Mouse (Mus musculus): ENCODE results near the gene Gm7029. TPM values are rescaled to one million over a fixed set of nuclear protein-coding genes. Genes with fewer than 3 reads are reported as not detected.

The Gm7029 gene
- polyA plus RNA-seq, 1 experiment from 2014 or later: not detected

DNA sequence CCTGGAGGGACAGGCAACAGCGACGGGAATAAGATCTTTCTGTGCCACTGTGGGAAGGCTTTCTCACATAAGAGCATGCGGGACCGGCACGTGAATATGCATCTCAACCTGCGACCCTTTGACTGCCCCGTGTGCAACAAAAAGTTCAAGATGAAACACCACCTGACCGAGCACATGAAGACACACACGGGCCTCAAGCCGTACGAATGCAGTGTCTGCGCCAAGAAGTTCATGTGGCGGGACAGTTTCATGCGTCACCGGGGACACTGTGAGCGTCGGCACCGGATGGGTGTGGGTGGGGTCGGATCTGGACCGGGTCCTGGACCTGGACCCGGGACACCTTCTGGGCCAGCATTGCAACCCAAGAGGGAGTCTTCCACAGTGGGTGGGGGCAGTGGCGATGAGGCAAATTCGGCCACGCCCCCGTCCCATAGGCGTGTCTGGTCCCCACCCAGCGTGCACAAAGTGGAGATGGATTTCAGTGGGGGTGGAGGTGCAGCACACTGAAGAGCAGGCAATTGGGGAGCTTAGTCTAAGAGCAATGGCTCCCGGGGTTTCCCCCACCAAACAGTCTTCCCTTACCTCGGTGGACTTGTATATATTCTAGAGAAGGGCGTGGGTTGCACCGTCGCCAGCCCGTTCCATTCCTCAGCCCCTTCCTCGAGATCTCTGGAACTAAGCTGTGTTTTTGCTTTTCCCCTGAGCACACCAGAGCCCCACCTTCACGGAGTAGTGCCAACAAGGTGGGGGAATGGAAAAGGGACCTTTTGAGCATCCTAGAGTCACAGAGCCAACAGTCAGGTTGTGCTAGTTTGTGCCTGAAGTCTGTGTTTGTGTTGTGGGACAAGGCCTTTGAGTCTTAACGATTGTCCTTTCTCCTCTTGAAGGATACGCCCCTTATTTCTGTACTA lies 44.9 kb downstream of the Gm7029 start:
- peaks cover 71% of the 10 kb centered on the region for H3K4me1 ChIP-seq
- peak overlapping the region; percentile 76 for H3K4me3 ChIP-seq
- peaks cover 15% of the 10 kb centered on the region for H3K27me3 ChIP-seq (ENCODE audit: poor library complexity, severe bottlenecking)
- no peaks in the 10 kb centered on the region; the same call in 1 of the 2 replicates for H3K9me3 ChIP-seq
- peaks cover 36% of the 10 kb centered on the region for H3K36me3 ChIP-seq (replicated peaks)
- DNase-seq (ENCODE audit: extremely low spot score, low spot score): no peak
- 59% methylated on average over 37 of the region's 37 CpGs for WGBS
- H3K27ac ChIP-seq: no peak overlapping the region

DNA sequence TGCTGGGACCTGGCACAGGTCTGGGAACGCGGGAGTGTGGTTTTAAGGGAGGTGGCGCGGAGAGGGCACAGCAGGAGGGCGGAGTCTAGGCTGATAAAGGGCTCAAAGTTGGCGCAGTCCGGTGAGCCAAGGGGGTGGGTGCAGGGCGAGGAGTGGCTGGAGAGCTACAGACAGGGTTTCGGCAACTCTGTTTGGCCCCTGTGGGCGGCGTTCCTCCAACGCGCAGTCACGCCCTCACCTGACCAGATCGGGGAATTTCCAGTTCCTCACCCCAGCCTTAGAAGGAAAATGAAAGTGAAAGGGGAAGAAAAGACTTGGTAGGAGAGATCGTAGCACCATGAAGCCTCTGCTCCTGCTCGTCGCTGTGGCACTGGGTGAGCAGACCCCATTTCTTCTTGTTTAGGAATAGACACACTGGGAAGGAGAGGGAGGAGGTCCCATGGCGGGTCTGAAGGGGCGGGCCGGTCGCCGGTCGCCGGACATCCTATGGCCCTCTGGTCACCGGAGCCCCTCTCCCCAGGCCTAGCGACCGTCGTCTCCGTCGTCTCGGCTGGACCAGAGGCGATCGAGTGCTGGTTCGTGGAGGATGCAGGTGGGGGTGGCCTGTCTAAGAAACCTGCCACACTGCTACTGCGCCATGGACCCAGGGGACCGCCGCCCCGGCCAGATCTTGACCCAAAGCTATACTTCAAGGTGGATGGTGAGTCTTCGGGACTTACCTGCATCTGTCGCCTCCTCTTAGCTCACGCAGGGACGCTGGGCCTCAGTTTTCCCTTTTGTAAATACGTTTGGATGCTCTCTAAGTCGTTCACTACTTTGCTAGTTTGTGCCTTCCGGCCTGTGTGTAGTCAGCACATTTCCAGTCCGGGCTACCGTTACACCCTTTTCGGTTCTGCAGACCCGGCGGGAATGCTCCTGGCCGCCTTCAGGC lies 46.0 kb downstream of the Gm7029 start:
- WGBS: under 1% methylated on average over 52 of the region's 52 CpGs
- peak overlapping the region; percentile 83 for H3K27ac ChIP-seq
- H3K36me3 ChIP-seq (replicated peaks): peaks cover 25% of the 10 kb centered on the region
- peak overlapping the region; percentile 76 for H3K4me3 ChIP-seq
- peaks cover 62% of the 10 kb centered on the region for H3K4me1 ChIP-seq
- DNase-seq (ENCODE audit: extremely low spot score, low spot score): peak; percentile 44
- peaks cover 15% of the 10 kb centered on the region for H3K27me3 ChIP-seq (ENCODE audit: poor library complexity, severe bottlenecking)
- no peaks in the 10 kb centered on the region; the same call in 1 of the 2 replicates for H3K9me3 ChIP-seq

- WGBS: under 1% methylated on average over 36 of the region's 36 CpGs
- H3K27me3 ChIP-seq (ENCODE audit: poor library complexity, severe bottlenecking): peaks cover 15% of the 10 kb centered on the region
- peaks cover 55% of the 10 kb centered on the region for H3K4me1 ChIP-seq
- H3K4me3 ChIP-seq: peak overlapping the region; percentile 76
- peaks cover 26% of the 10 kb centered on the region for H3K36me3 ChIP-seq (replicated peaks)
- H3K9me3 ChIP-seq: no peaks in the 10 kb centered on the region; the same call in 1 of the 2 replicates
- H3K27ac ChIP-seq: peak overlapping the region; percentile 83
- peak; percentile 85 for DNase-seq (ENCODE audit: extremely low spot score, low spot score)
These were observed 46.9 kb downstream of the Gm7029 start for GRCm38 (mm10) chr17:33920282-33921097.

DNA sequence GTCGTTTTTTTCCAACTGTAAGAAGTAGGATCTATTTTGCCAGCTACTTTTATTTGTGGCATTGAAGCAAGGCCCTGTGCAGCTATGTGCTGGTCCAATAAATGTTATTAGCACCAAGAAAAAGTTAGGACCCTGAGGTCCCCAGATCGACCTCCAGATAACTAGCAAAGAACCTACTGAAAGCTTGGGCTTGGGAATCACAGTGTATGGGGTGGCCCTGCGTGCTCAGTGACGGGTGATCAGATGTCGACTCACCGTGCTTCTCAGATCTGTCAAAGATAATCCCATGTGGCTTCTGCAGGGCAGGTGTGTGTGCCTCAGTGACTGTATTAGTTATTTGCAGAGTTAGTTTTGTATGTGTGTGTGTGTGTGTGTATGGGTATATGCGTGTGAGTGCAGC lies 47.7 kb downstream of the Gm7029 start:
- Histone ChIP-seq H3K36me3 (replicated peaks) (peaks cover 35% of the 10 kb centered on the region), H3K4me1 (peaks cover 52% of the 10 kb centered on the region), H3K27me3 (ENCODE audit: poor library complexity, severe bottlenecking) (peaks cover 15% of the 10 kb centered on the region), H3K4me3 (peak overlapping the region; percentile 76; the same call in 1 of the 2 replicates), H3K27ac (no peak overlapping the region), H3K9me3 (no peaks in the 10 kb centered on the region; the same call in 1 of the 2 replicates)
- 89% methylated on average over 7 of the region's 7 CpGs for WGBS
- DNase-seq (ENCODE audit: extremely low spot score, low spot score): no peak

Small RNA genes lying within 50 kb of the gene (microRNA-seq; reads per million reads assigned to microRNA genes)
- not detected for gene Gm27740

Other genes with a start within 250 kb of the Gm7029 start
- gene Zfp414, start 244.7 kb upstream of the Gm7029 start, polyA plus RNA-seq (2016; fragmentation: Nextera tagmentation; extraction: Ambion mirVana): 47.6 and 51.2 TPM in 2 replicates
- 0.31 and 0.39 TPM in 2 replicates for gene Pram1, start 235.8 kb upstream of the Gm7029 start, polyA plus RNA-seq (2016; fragmentation: Nextera tagmentation; extraction: Ambion mirVana)
- 515 and 568 TPM in 2 replicates for gene Hnrnpm, start 187.0 kb upstream of the Gm7029 start, polyA plus RNA-seq (2016; fragmentation: Nextera tagmentation; extraction: Ambion mirVana)
- 29.5 and 33.1 TPM in 2 replicates for gene March2, start 155.2 kb upstream of the Gm7029 start, polyA plus RNA-seq (2016; fragmentation: Nextera tagmentation; extraction: Ambion mirVana)
- gene Rab11b, start 113.3 kb upstream of the Gm7029 start, polyA plus RNA-seq (2016; fragmentation: Nextera tagmentation; extraction: Ambion mirVana): 338 and 346 TPM in 2 replicates
- gene Angptl4, start 92.0 kb upstream of the Gm7029 start, polyA plus RNA-seq (2016; fragmentation: Nextera tagmentation; extraction: Ambion mirVana): 21.4 and 22.4 TPM in 2 replicates
- 22.7 and 27.9 TPM in 2 replicates for gene Kank3, start 63.3 kb upstream of the Gm7029 start, polyA plus RNA-seq (2016; fragmentation: Nextera tagmentation; extraction: Ambion mirVana)
- 848 and 864 TPM in 2 replicates for gene Rps28, start 49.3 kb upstream of the Gm7029 start, polyA plus RNA-seq (2016; fragmentation: Nextera tagmentation; extraction: Ambion mirVana)
- gene Ndufa7, start 49.3 kb upstream of the Gm7029 start, polyA plus RNA-seq (2016; fragmentation: Nextera tagmentation; extraction: Ambion mirVana): 439 and 441 TPM in 2 replicates
- 86.6 and 89.0 TPM in 2 replicates for gene Cd320, start 30.7 kb upstream of the Gm7029 start, polyA plus RNA-seq (2016; fragmentation: Nextera tagmentation; extraction: Ambion mirVana)
- 6.6 and 8.1 TPM in 2 replicates for gene Kifc1, start 16.8 kb downstream of the Gm7029 start, polyA plus RNA-seq (2016; fragmentation: Nextera tagmentation; extraction: Ambion mirVana)
- gene Platr17, start 31.3 kb downstream of the Gm7029 start, polyA plus RNA-seq (2016; fragmentation: Nextera tagmentation; extraction: Ambion mirVana): 0.19 and 0.39 TPM in 2 replicates
- gene Daxx, start 35.6 kb downstream of the Gm7029 start, polyA plus RNA-seq (2016; fragmentation: Nextera tagmentation; extraction: Ambion mirVana): 85.9 and 90.8 TPM in 2 replicates
- gene Tapbp, start 42.1 kb downstream of the Gm7029 start, polyA plus RNA-seq (2016; fragmentation: Nextera tagmentation; extraction: Ambion mirVana): 14.1 TPM in 2 replicates
- gene Zbtb22, start 42.1 kb downstream of the Gm7029 start, polyA plus RNA-seq (2016; fragmentation: Nextera tagmentation; extraction: Ambion mirVana): 21.2 and 23.2 TPM in 2 replicates
- gene Rgl2, start 55.7 kb downstream of the Gm7029 start, polyA plus RNA-seq (2016; fragmentation: Nextera tagmentation; extraction: Ambion mirVana): 39.3 and 46.7 TPM in 2 replicates
- 239 and 242 TPM in 2 replicates for gene Pfdn6, start 66.5 kb downstream of the Gm7029 start, polyA plus RNA-seq (2016; fragmentation: Nextera tagmentation; extraction: Ambion mirVana)
- gene Wdr46, start 66.8 kb downstream of the Gm7029 start, polyA plus RNA-seq (2016; fragmentation: Nextera tagmentation; extraction: Ambion mirVana): 56.1 and 59.6 TPM in 2 replicates
- 3.3 and 3.7 TPM in 2 replicates for gene B3galt4, start 77.7 kb downstream of the Gm7029 start, polyA plus RNA-seq (2016; fragmentation: Nextera tagmentation; extraction: Ambion mirVana)
- 49.4 and 51.3 TPM in 2 replicates for gene Vps52, start 82.0 kb downstream of the Gm7029 start, polyA plus RNA-seq (2016; fragmentation: Nextera tagmentation; extraction: Ambion mirVana)
- gene Rps18, start 82.2 kb downstream of the Gm7029 start, polyA plus RNA-seq (2016; fragmentation: Nextera tagmentation; extraction: Ambion mirVana): 1,596 and 1,663 TPM in 2 replicates
- gene H2-K1, start 126.5 kb downstream of the Gm7029 start, polyA plus RNA-seq (2016; fragmentation: Nextera tagmentation; extraction: Ambion mirVana): 51.2 and 51.8 TPM in 2 replicates
- gene Ring1, start 150.8 kb downstream of the Gm7029 start, polyA plus RNA-seq (2016; fragmentation: Nextera tagmentation; extraction: Ambion mirVana): 11.4 and 12.4 TPM in 2 replicates
- gene H2-Ke6, start 154.2 kb downstream of the Gm7029 start, polyA plus RNA-seq (2016; fragmentation: Nextera tagmentation; extraction: Ambion mirVana): 95.4 and 96.4 TPM in 2 replicates
- gene Slc39a7, start 157.8 kb downstream of the Gm7029 start, polyA plus RNA-seq (2016; fragmentation: Nextera tagmentation; extraction: Ambion mirVana): 203 and 206 TPM in 2 replicates
- gene Rxrb, start 158.0 kb downstream of the Gm7029 start, polyA plus RNA-seq (2016; fragmentation: Nextera tagmentation; extraction: Ambion mirVana): 44.5 and 48.3 TPM in 2 replicates
- 0.74 and 0.75 TPM in 2 replicates for gene Col11a2, start 165.6 kb downstream of the Gm7029 start, polyA plus RNA-seq (2016; fragmentation: Nextera tagmentation; extraction: Ambion mirVana)
- gene H2-Oa, start 218.5 kb downstream of the Gm7029 start, polyA plus RNA-seq (2016; fragmentation: Nextera tagmentation; extraction: Ambion mirVana): 0.12 and 0.43 TPM in 2 replicates
- 4.5 and 6.9 TPM in 2 replicates for gene H2-DMa, start 245.7 kb downstream of the Gm7029 start, polyA plus RNA-seq (2016; fragmentation: Nextera tagmentation; extraction: Ambion mirVana)
- 121 and 134 TPM in 2 replicates for gene Brd2, start 248.8 kb downstream of the Gm7029 start, polyA plus RNA-seq (2016; fragmentation: Nextera tagmentation; extraction: Ambion mirVana)